Mouse (Mus musculus): ENCODE measurements around the gene Cebpa.
A peak's percentile ranks its signal among the peaks of the same experiment; 100 is the strongest.

Gene Cebpa

DNA sequence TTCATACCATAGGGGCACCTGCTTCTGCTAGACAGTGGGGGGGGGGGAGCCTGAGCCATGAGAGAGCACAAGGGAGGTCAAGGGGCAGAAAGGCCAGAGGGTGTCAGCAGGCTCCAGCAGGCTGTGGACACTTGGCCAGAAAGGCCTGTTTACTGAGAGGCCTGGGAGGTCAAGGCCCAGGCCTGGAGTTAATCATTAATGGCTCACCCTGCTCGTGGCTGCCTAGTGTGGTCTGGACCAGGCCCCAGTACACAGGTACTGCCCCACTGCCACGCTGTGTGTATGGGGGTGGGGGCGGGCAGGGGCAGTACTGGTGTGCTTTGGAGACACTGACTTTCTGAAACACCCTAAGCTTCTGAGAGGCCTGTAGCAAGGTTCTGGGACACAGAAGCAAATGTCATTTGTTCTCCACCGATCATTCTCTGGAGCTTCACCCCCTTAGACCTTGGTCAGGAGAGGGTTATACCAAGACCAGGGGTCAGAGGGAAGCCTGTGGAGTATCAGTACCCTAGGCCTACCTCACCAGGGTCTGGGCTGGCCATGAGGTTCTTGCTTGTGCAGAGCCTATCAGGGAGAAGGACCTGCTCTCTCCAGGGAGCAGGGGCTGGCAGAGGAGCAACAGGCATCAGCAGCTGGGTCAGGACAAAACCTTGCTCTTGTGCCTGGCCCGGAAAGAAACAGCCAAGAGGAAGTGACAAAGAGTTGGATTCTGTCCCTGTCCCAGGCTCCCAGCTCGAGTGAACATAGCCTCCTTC is 24.9 kb downstream of the Cebpa start:
- DNase-seq (ENCODE audit: low read depth, low spot score): no peak

DNA sequence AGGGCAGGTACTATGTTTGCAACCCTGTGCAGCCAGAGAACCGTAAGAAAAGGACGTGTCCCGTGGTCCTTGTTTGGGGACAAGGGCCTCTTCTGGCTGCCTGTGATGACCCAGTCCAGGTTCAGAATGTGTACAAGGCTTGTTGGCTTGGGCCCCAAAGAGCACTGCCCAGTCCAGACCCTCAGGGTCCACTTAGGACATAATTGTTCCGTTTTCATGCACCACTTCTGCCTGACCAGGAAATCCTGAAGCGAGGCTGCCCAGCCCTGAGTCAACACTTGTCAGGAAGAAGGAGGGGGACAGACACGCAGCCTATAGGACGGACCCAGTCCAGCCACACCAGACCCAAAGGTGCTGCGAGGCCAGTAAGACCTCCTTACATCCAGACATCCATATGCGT is 26.0 kb downstream of the Cebpa start:
- no peak for DNase-seq (ENCODE audit: low read depth, low spot score)

DNA sequence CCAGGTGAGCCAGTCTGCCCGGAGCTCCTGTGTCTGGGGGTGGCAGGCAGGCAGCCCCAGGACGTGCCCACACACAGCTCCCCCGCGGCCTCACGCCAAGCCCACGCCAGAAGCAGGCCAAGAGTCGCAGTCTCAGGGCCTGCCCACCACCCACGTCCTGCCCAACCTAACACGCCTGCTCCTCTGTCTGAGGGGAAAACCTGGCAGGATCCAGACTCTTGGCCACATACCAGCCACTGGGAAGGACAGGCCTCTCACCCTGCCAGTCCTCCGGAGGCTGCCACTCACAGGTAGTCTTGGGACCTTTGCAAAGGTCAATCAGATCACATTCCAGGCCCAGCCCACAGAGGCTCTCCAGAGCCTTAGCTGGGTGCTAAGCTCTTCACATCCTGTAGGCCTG is 27.2 kb downstream of the Cebpa start:
- DNase-seq (ENCODE audit: low read depth, low spot score): no peak

DNA sequence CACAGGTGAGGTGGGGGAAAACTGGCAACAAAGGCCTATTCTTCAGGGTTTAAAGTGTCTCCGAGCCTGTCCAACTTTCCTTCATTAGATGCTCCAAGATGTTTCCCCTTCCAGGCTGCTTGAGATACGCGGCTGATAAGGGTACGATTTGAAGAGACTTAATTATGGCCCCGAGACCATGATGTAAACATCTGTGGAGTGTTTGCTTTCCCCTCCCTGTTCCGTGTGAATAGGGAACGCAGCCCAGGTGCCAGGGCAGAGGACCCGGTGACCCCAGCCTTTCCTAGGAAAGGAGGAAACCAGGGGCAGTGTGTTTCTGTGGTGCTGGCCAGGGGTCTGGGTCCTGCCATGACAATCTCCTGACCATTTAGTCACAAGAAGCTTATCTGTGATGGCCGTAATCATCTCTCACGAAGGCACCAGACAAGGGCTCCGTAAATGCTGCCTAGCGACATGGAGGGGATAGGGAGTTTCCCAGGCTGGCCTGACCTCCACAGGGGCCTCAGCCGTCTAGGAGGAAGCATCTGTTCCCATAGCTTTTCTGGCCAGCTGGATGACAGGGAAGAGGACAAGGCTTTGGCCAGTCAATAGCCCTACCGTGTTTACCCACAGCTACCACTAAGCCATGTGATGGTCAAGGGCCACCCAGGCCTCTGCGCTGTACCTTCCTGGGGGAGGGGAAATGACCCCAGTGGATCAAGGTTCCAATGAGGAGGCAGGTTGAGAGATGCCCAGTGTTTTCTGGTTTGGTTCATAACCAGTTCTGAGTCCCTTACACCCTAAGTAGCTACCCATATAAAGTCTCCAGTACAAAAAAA is 30.7 kb downstream of the Cebpa start:
- no peak for DNase-seq (ENCODE audit: low read depth, low spot score)

GRCm38 (mm10) chr7:35150860-35151259 is 31.8 kb downstream of the Cebpa start:
- no peak for DNase-seq (ENCODE audit: low read depth, low spot score)

GRCm38 (mm10) chr7:35154449-35154848 is 35.4 kb downstream of the Cebpa start:
- DNase-seq (ENCODE audit: low read depth, low spot score): no peak

DNA sequence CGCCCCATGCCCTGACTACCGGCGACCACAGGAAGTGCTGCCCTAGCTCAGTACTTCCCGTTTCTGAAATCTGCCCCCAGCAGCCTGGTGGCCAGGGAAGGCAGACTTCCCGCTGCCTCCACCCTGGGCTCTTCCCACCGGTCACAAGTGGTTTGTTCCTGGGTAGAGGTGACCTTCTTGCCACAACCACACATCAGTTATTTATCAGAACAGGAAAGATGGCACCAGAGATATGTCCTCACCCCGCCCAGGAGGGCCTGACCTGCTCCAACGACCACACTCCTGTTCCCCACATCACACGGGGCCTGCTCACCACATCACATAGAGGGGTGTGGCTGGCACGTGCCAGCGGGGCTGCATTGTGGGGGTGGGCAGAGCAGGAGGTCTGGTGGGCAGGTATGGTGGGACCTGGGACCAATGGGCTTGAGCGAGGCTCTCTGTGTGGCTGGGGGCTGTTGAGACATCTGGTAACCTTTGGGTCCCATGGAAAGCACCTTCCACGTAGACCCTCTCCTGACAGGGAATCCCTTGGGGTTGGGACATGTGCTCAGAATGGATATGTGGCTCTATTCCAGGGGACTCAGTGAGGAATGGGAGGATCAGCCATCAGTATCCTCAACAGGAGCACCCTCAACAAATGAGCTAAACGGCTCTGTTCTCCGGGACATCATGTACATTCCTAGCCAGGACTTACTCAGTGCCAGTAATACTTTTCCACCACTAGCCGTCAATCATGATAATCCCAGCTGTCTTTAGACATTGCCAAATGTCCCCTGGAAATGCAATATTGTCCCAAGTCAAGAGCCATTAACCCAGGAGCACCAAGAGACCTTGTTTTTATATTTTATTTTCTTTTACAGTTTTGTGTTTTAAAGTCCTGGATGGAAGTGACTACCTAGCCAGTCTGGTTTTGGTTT is 37.7 kb downstream of the Cebpa start:
- no peak for DNase-seq (ENCODE audit: low read depth, low spot score)

GRCm38 (mm10) chr7:35157512-35157911 is 38.4 kb downstream of the Cebpa start:
- no peak for DNase-seq (ENCODE audit: low read depth, low spot score)

GRCm38 (mm10) chr7:35162443-35162842 is 43.4 kb downstream of the Cebpa start:
- no peak for DNase-seq (ENCODE audit: low read depth, low spot score)

DNA sequence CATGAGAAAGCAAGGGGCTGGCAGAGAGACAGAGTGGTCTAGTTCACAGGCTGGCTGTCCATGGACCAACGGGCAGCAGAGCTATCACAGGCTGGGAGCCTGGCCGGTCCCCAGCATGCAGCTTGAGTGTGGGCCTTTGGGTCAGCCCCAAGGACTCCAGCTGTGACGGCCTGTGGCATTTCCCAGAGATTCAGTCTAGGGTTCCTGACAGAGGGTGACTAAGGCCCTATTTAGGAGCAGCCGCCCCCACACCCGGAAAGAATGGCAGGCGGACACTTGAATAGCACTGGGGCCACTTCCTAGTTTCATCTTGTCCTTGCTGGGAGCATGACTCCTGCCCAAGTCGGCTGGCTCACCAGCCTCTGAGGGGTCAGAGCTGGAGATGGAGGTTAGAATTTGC is 44.5 kb downstream of the Cebpa start:
- no peak for DNase-seq (ENCODE audit: low read depth, low spot score)

DNA sequence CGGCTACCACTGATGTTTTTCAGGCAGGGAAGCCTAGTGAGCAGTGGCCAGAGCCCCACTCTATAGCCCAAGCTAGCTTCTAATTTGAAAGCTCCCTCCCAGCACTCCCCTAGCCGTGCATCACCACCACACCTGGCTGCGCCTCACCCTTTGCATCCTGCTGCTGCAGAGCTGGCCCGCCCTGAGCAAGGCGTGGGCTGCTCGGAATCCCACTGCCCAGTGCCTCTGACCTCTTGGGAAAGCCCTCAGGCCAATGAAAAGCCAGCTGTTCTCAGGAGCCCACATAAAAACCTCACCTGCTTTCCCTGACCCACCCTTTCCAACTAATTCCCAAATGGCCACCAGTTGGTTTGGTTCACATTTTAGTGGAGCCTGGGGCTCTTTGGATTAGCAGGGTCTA is 45.0 kb downstream of the Cebpa start:
- no peak for DNase-seq (ENCODE audit: low read depth, low spot score)

- DNase-seq (ENCODE audit: low read depth, low spot score): no peak
Measured at GRCm38 (mm10) chr7:35166988-35167387, 47.9 kb downstream of the Cebpa start.

DNA sequence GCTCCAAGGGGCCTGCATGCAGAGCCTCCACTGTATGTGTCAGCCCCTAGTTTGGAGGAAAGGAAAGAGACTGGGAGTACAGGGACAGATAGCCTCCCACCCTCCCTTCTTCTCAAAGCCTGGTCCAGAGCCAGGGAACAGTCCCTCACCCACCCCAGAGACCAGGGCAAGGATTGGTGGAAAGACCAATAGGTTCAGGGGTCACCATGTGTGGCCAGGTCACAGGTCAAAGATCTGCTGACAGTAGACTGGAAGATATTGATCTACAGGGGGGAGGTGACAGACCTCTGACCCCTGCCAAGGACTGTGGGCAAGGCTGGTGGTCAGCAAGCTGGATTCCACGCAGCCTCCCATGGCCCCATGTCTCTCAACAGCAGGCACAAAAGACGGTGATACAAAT is 48.8 kb downstream of the Cebpa start:
- no peak for DNase-seq (ENCODE audit: low read depth, low spot score)

GRCm38 (mm10) chr7:35169341-35169740 is 50.2 kb downstream of the Cebpa start:
- DNase-seq (ENCODE audit: low read depth, low spot score): peak; percentile 30
